Mouse (Mus musculus): ENCODE data around the gene Bmpr1a. TPM values are rescaled to one million over a fixed set of nuclear protein-coding genes. Genes with fewer than 3 reads are reported as not detected.

The Bmpr1a gene
- total RNA-seq, 2 experiments from 2014 or later = 49.1 to 65.5 TPM

Other genes starting within 250 kb of the Bmpr1a start
- 1 to 10 TPM; 9.2 to 9.5 TPM for gene Shld2, start 192.8 kb downstream of the Bmpr1a start, total RNA-seq (2021)
- gene Glud1, start 192.6 kb downstream of the Bmpr1a start, total RNA-seq (2021) = 100 to 1,000 TPM; 186 to 200 TPM
- gene Fam25c, start 147.9 kb downstream of the Bmpr1a start, total RNA-seq (2021) = not detected
- gene Sncg, start 128.6 kb downstream of the Bmpr1a start, total RNA-seq (2021) = 100 to 1,000 TPM in 1 of 2 experiments, 10 to 100 TPM in 1; 16.6 to 229 TPM
- gene Mmrn2, start 127.9 kb downstream of the Bmpr1a start, total RNA-seq (2021) = 10 to 100 TPM; 24.0 to 28.0 TPM
- not detected for gene 9230112D13Rik, start 19.5 kb upstream of the Bmpr1a start, total RNA-seq (2021)
- 1 to 10 TPM in 1 of 2 experiments, under 1 TPM in 1; 0.46 to 2.6 TPM for gene Ldb3, start 85.3 kb upstream of the Bmpr1a start, total RNA-seq (2021)
- not detected for gene Opn4, start 96.8 kb upstream of the Bmpr1a start, total RNA-seq (2021)
- 10 to 100 TPM; 72.4 to 90.5 TPM for gene Wapl, start 170.6 kb upstream of the Bmpr1a start, total RNA-seq (2021)

All from adrenal gland, adult 18-20 months (tissue).